9 mouse cellular contexts compared by ENCODE assay signal in the genomic region with DNA sequence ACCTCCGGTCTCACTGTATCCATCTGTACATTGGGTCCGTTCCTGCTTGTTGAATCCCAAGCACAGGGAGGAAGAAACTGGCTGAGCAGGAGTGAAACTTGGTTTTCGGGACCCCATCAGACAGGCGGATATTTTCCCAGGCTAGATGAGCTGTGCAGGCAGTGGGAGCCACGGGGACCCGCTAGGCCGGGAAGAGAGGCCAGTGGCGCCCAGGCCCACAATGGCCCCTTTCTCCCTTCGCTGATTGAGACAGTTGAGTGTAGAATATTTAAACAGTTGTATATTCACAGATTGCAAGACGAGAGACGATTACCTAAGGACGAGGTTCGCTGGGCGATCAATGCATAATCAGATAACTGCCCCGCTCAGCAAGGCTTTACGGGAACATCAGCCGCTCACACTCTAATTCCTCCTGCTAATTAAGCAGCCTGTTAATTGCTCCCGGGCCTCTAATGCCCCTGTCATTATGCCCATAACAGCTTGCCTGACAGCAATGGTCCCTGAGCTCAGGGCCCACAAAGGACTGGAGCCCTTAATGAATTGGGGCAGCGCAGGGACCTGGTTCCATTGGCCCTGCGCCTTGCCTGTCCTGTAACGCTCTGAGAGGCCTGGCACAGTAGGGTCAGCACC. TPM values are rescaled to one million over a fixed set of nuclear protein-coding genes. Genes with fewer than 3 reads are reported as not detected.
DNase-seq lines count a peak whose midpoint lies in the region; ATAC-seq lines count a peak whose summit lies in the region.
"Had no signal": no experiment of that assay in that cellular context is flagged by ENCODE, and none has a peak within 500 bp of the region (broad histone marks: within the 10 kb centered on the region; RNA-seq: fewer than 3 reads in every experiment).

No protein-coding gene starts in this region.

- H3K4me2 ChIP-seq in forebrain, embryonic 14.5 days (ENCODE audit: low read length), result no peak overlapping the region
- H3K4me2 ChIP-seq in hindbrain, embryonic 15.5 days, result no peak overlapping the region
- H3K4me2 ChIP-seq in stomach, embryonic 16.5 days (ENCODE audit: low read depth, low read length), result no peak overlapping the region

- H3K4me1 ChIP-seq in forebrain, embryonic 14.5 days (ENCODE audit: control insufficient read depth, insufficient read depth, low read length), result peaks cover 63% of the 10 kb centered on the region
- H3K4me1 ChIP-seq in hindbrain, embryonic 15.5 days (replicated peaks), result peaks cover 22% of the 10 kb centered on the region
- peaks cover 23% of the 10 kb centered on the region for H3K4me1 ChIP-seq in stomach, embryonic 16.5 days (ENCODE audit: control insufficient read depth, insufficient read depth, low read length)

- H3K4me3 ChIP-seq in forebrain, embryonic 14.5 days (ENCODE audit: low read depth, low read length), result no peak overlapping the region
- H3K4me3 ChIP-seq in hindbrain, embryonic 15.5 days, result no peak overlapping the region
- H3K4me3 ChIP-seq in stomach, embryonic 16.5 days (replicated peaks; ENCODE audit: low read length), result no peak overlapping the region

- no peak overlapping the region for H3K9ac ChIP-seq in forebrain, embryonic 14.5 days (ENCODE audit: low read length)
- no peak overlapping the region for H3K9ac ChIP-seq in hindbrain, embryonic 15.5 days
- 0 out of 2 replicates have a peak overlapping the region, but pooled peaks have one; percentile 5 for H3K9ac ChIP-seq in stomach, embryonic 16.5 days (ENCODE audit: low read length)

- ATAC-seq in forebrain, embryonic 14.5 days, result peak; percentile 89
- 0 out of 2 replicates have a peak, but pooled peaks have one; percentile 33 for ATAC-seq in hindbrain, embryonic 15.5 days (ENCODE audit: low FRiP score, low read depth)
- no peak for ATAC-seq in stomach, embryonic 16.5 days (ENCODE audit: insufficient read depth, low FRiP score)

- H3K36me3 ChIP-seq in forebrain, embryonic 14.5 days (ENCODE audit: control insufficient read depth, insufficient read depth, low read length), result no peaks in the 10 kb centered on the region
- no peaks in the 10 kb centered on the region for H3K36me3 ChIP-seq in hindbrain, embryonic 15.5 days
- H3K36me3 ChIP-seq in stomach, embryonic 16.5 days (ENCODE audit: control insufficient read depth, insufficient read depth, low read length), result no peaks in the 10 kb centered on the region

- H3K27me3 ChIP-seq in forebrain, embryonic 14.5 days (replicated peaks; ENCODE audit: control insufficient read depth, insufficient read depth, low read length), result no peaks in the 10 kb centered on the region
- peaks cover 9% of the 10 kb centered on the region; the same call in 1 of the 2 replicates for H3K27me3 ChIP-seq in hindbrain, embryonic 15.5 days
- no peaks in the 10 kb centered on the region for H3K27me3 ChIP-seq in stomach, embryonic 16.5 days (ENCODE audit: control insufficient read depth, insufficient read depth, low read length)

- DNase-seq in right cerebral cortex, adult 18-20 months, result peak; percentile 38
- no peak for DNase-seq in right cerebral cortex, postnatal 4 days
- DNase-seq in forebrain, embryonic 14.5 days (ENCODE audit: low spot score), result peak; percentile 94
- DNase-seq in embryo, embryonic 10.5 days (ENCODE audit: low spot score), result no peak
- DNase-seq in cerebellum, adult 9-10 months, result no peak
- DNase-seq: kidney, postnatal 25 days; lung, adult 18-20 months had no signal

- H3K9me3 ChIP-seq in forebrain, embryonic 14.5 days (replicated peaks; ENCODE audit: control insufficient read depth, low read length), result no peaks in the 10 kb centered on the region
- H3K9me3 ChIP-seq in hindbrain, embryonic 15.5 days, result no peaks in the 10 kb centered on the region
- H3K9me3 ChIP-seq in stomach, embryonic 16.5 days (replicated peaks; ENCODE audit: control insufficient read depth, low read length), result no peaks in the 10 kb centered on the region

- 13% methylated on average over 21 of the region's 21 CpGs for WGBS in forebrain, embryonic 14.5 days
- 49% methylated on average over 21 of the region's 21 CpGs for WGBS in hindbrain, embryonic 15.5 days
- WGBS in stomach, embryonic 16.5 days, result 81% methylated on average over 21 of the region's 21 CpGs

- peak overlapping the region; percentile 83 for H3K27ac ChIP-seq in forebrain, embryonic 14.5 days (ENCODE audit: low read depth, low read length)
- H3K27ac ChIP-seq in hindbrain, embryonic 15.5 days (replicated peaks), result no peak overlapping the region
- H3K27ac ChIP-seq in stomach, embryonic 16.5 days (ENCODE audit: low read length), result no peak overlapping the region

RNA-seq across cellular contexts. Expression of a gene that starts 54.0 kb away (rescaled TPM):
- 20.6 and 25.0 TPM in 2 replicates for polyA plus RNA-seq in forebrain, embryonic 14.5 days (2014; fragmentation: Nextera tagmentation; extraction: Ambion mirVana)
- 14.0 and 16.2 TPM in 2 replicates for polyA plus RNA-seq in hindbrain, embryonic 15.5 days (2015; fragmentation: Nextera tagmentation; extraction: Ambion mirVana)
- polyA plus RNA-seq in stomach, embryonic 16.5 days (2015; fragmentation: Nextera tagmentation; extraction: Ambion mirVana), result 23.2 and 23.5 TPM in 2 replicates

Comparison
In these comparisons a context has a peak if more than half of its experiments do, and no peak if none do; other contexts are left out.
1. DNase-seq: peak in right cerebral cortex, adult 18-20 months (single experiment) and forebrain, embryonic 14.5 days (single experiment); none in right cerebral cortex, postnatal 4 days (single experiment), embryo, embryonic 10.5 days (single experiment) and cerebellum, adult 9-10 months (single experiment).